Mouse (Mus musculus) C2C12 (cell line): ENCODE data around the gene Ptbp1. TPM values are rescaled to one million over a fixed set of nuclear protein-coding genes. Genes with fewer than 3 reads are reported as not detected.
"Not testable (repeated sequence)": the region's sequence is repeated elsewhere in the genome, so short reads cannot be mapped to it uniquely, and the experiment has no call there.

Experiments
- H3K27me3 ChIP-seq: one replicate; pipeline ENCODE4 v1.6.1; 2011; ENCODE audit not compliant: control insufficient read depth, insufficient read depth, insufficient read length
- H3K36me3 ChIP-seq: one replicate; pipeline ENCODE4 v1.6.1; 2011; ENCODE audit not compliant: control insufficient read depth, insufficient read depth
- H3K4me3 ChIP-seq: one replicate; pipeline ENCODE4 v1.5.1; 2011; ENCODE audit warnings: mild to moderate bottlenecking, control low read depth; ENCODE audit not compliant: poor library complexity, insufficient read depth, severe bottlenecking
- H3K79me2 ChIP-seq: one replicate; pipeline ENCODE4 v1.6.1; 2011; ENCODE audit not compliant: control insufficient read depth, insufficient read depth
- H3K79me3 ChIP-seq: one replicate; pipeline ENCODE4 v1.6.1; 2011; ENCODE audit warnings: low read depth, control low read depth
- H3ac ChIP-seq: one replicate; pipeline ENCODE3; 2011; ENCODE audit warnings: low read depth; ENCODE audit not compliant: control insufficient read depth, insufficient read length
- CEBPB ChIP-seq: IDR thresholded peaks from one replicate; pipeline ENCODE4 v1.6.1; 2011; ENCODE audit warnings: low read depth, mild to moderate bottlenecking, control low read depth, moderate library complexity
- CTCF ChIP-seq: IDR thresholded peaks from one replicate; pipeline ENCODE4 v1.5.1; 2011; ENCODE audit not compliant: control insufficient read depth, insufficient read depth, insufficient read length
- FOSL1 ChIP-seq: IDR thresholded peaks from one replicate; pipeline ENCODE4 v1.8.0; 2011; ENCODE audit warnings: mild to moderate bottlenecking, low read length; ENCODE audit not compliant: poor library complexity, insufficient read depth, severe bottlenecking
- MAX ChIP-seq: IDR thresholded peaks from one replicate; pipeline ENCODE4 v1.6.1; 2011; ENCODE audit warnings: mild to moderate bottlenecking, control low read depth
- MYOD1 ChIP-seq: IDR thresholded peaks from one replicate; pipeline ENCODE4 v1.6.1; 2011; ENCODE audit warnings: low read depth; ENCODE audit not compliant: control insufficient read depth, insufficient read length
- MYOG ChIP-seq: IDR thresholded peaks from one replicate; pipeline ENCODE4 v1.6.1; 2011; ENCODE audit not compliant: control insufficient read depth, insufficient read length; ENCODE audit errors: extremely low read depth
- USF1 ChIP-seq: IDR thresholded peaks from one replicate; pipeline ENCODE4 v1.6.1; 2011; ENCODE audit warnings: low read depth, mild to moderate bottlenecking, control low read depth, moderate library complexity
- polyA plus RNA-seq: library from polyadenylated mRNA; unstranded; fragments of >200 nt; fragmentation: generic; extraction: Trizol; gene quantifications from one replicate; pipeline ENCODE4 v1.2.1, GENCODE M21; 2012; ENCODE audit warnings: missing spikeins

Gene Ptbp1
- polyA plus RNA-seq, 1 experiment = 345 TPM

DNA sequence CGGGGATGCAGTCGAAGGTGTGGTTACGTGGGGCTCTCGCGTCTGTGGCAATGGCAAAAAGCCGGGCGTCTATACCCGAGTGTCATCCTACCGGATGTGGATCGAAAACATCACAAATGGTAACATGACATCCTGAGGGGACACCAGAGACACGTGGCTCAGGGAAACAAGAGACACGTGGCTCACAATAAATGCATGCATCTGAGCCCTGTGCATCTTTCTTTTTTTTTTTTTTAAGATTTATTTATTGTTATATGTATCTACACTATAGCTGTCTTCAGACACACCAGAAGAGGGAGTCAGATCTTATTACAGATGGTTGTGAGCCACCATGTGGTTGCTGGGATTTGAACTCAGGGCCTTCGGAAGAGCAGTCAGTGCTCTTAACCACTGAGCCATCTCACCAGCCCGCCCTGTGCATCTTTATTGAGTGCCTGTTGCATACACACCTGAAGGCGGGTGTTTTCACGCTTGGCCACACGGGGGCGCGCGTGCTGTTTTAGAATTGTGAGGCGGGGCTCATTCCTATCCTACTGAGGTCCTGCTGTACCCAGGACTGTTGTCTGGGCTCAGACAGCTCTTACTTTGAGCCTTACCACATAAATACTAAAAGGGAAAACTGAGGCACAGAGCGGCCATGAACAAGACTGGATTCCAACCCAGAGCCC, 38.4 kb downstream of the Ptbp1 start:
- TF ChIP-seq CTCF = peak; percentile 80
- not testable (repeated sequence) for H3K36me3 ChIP-seq, H3K79me2 ChIP-seq, H3ac ChIP-seq, H3K4me3 ChIP-seq, H3K79me3 ChIP-seq
- peaks cover 22% of the 10 kb centered on the region for H3K27me3 ChIP-seq

DNA sequence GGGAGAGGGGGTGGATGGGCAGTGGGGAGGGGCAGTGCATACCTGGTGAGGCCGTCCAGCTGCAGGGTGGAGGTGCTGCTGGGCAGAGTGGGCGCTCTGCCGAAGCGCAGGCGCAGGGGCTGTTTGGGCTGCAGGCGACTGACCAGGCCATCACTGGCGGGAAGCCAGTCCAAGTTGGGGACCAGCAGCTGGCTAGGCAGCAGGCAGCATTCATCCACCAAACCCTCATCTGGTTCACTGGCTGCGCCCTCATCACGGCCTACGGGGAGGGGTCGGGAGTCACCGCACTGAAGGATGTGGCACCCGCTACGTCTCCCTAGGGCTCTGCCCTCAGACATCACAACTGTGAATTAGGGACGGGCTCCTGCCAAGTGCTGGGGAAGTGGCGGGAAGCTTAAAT, 42.1 kb downstream of the Ptbp1 start:
- Histone ChIP-seq H3K27me3 (peaks cover 7% of the 10 kb centered on the region), H3K4me3 (no peak overlapping the region), H3K36me3 (no peaks in the 10 kb centered on the region), H3K79me3 (no peaks in the 10 kb centered on the region), H3K79me2 (no peaks in the 10 kb centered on the region), H3ac (no peak overlapping the region)
- TF ChIP-seq USF1 (no peak), CEBPB (no peak), MAX (no peak), MYOD1 (no peak)

DNA sequence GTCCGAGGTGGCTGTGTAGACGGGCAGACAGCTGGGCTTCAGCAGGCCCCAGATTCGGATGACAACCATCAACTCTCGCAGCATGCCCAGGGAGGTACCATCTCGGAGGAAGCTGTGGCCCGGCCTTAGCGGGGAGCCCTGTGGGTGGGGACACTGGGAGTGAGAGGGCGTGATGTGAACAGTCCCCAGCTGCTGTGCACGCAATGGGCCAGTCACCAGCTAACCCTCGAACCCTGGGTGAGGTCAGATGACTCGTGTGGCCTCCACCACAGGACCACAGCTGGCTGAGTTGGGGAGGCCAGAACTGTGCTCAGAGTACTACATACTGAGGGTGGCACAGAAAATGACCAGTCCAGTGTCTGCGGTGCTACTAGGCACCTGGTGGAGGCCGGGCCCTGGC, 42.6 kb downstream of the Ptbp1 start:
- Histone ChIP-seq H3K4me3 (no peak overlapping the region), H3K79me2 (no peaks in the 10 kb centered on the region), H3K79me3 (no peaks in the 10 kb centered on the region), H3K36me3 (no peaks in the 10 kb centered on the region), H3K27me3 (peaks cover 4% of the 10 kb centered on the region), H3ac (no peak overlapping the region)
- no peak for TF ChIP-seq MYOG
- peak; percentile 51 for TF ChIP-seq MYOD1

DNA sequence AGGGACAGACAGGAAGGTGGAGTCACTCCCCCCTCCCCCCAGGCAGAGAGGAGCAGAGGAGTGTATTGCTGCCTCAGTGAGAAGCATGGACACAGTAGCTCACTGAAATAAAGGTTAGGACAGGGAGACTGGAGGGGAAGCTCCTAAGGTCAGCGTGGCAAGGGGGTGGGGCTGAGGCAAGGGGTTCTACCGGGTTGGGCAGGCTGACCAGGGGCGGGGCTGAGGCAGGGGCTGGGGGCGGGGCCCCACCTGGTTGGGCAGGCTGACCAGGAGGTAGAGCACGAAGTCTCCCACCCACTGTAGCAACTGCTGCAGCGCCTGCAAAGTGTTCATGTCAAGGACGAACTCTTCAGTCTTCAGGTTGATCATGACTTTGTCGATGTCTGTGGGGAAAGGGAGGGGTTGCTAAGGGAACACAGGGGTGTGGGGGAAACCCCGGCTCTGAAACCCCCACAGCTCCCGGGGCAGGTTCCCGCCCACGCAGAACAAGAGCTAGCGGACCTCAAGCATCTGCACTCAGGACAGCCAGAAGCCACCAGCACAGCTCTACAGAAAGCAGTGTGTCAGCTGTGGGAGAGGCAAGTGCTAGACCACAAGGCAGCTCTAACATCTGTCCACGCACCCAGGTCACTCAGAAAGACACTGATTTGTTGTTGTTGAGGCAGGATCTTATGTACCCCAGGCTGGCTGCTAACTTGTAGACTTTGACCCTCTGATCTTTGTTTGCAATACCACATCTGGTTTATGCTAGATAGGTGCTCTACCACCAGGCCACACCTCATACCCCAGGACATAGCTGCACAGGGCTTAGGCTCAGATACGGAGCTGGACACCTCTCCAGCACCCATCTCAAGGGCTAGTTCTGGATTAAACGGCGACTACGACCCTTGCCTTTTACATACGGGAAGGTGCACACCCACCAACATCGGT, 43.4 kb downstream of the Ptbp1 start:
- Histone ChIP-seq H3K27me3 (no peaks in the 10 kb centered on the region), H3K79me2 (no peaks in the 10 kb centered on the region), H3K36me3 (peaks cover 6% of the 10 kb centered on the region), H3ac (no peak overlapping the region), H3K4me3 (no peak overlapping the region), H3K79me3 (no peaks in the 10 kb centered on the region)
- TF ChIP-seq CTCF (no peak), MYOG (no peak), USF1 (no peak), MAX (no peak), CEBPB (no peak), MYOD1 (no peak), FOSL1 (no peak)

DNA sequence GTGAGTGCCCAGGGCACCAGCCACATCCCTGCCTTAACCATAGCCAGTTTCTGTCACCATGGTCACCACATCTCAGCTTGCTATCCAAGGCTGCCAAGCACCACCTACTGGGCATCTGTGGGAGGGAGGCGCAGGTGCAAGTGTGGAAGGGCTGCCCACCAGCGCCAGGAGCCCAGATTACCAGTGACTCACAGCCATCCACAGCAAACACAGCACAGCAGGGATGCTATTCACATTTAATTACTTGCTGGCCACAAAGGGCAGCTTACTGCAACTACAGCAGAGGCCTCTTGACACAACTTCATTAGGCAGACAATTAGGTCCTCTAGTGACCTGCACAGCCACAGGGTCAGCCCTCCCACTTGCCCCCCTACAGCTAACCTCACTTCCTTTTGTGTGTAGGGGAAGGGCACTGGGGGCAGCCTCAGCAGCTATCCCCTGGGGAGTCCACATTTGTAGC, 46.8 kb downstream of the Ptbp1 start:
- Histone ChIP-seq H3K79me2 (no peaks in the 10 kb centered on the region), H3K4me3 (no peak overlapping the region), H3ac (no peak overlapping the region), H3K36me3 (peaks cover 21% of the 10 kb centered on the region), H3K79me3 (no peaks in the 10 kb centered on the region), H3K27me3 (no peaks in the 10 kb centered on the region)
- TF ChIP-seq FOSL1 (peak; percentile 12), MYOD1 (peak; percentile 89), USF1 (no peak), CEBPB (no peak)

DNA sequence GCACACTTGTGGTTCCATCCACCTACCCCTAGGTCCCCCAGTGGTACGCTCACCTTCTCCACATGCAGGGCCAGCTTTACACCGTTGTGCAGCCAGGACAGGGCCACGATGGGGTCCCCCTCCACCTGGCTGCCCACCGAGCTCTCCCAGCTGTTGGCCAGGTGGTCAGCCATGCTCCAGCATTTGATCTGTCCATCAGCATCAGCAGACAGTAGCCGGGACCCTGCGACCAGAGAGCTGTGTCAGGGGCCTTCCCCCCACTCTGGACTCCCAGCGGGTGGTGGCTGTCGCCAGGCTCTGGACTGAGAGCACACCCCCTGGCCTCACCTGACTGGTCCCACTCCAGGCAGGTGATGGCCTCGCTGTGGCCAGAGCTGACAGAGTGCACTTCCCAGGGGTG, 52.5 kb downstream of the Ptbp1 start:
- no peaks in the 10 kb centered on the region for H3K27me3 ChIP-seq
- TF ChIP-seq CEBPB (no peak), MYOD1 (no peak), MYOG (no peak), CTCF (no peak), USF1 (no peak), MAX (no peak), FOSL1 (no peak)
- H3ac ChIP-seq = no peak overlapping the region
- H3K79me3 ChIP-seq = no peaks in the 10 kb centered on the region
- H3K4me3 ChIP-seq = no peak overlapping the region
- H3K79me2 ChIP-seq = peaks cover 4% of the 10 kb centered on the region
- H3K36me3 ChIP-seq = peaks cover 37% of the 10 kb centered on the region
